Mouse (Mus musculus) heart, embryonic 13.5 days (tissue): ENCODE data around the gene Epb41l3. TPM values are rescaled to one million over a fixed set of nuclear protein-coding genes. Genes with fewer than 3 reads are reported as not detected.

Experiments used
- ATAC-seq: fragments of 200-750 bp; cut with Nextera tagmentation; 2 replicates; pipeline ENCODE4 v1.8.0; 2017; ENCODE audit warnings: moderate TSS enrichment; ENCODE audit not compliant: insufficient number of reproducible peaks, low FRiP score, low TSS enrichment; ENCODE audit errors: extremely low read depth
- H3K27ac ChIP-seq: fragments of 300-500 bp; sonication (generic); replicated peaks from 2 replicates; pipeline ENCODE4 v1.5.1; 2015; ENCODE audit warnings: moderate library complexity, mild to moderate bottlenecking, inconsistent platforms
- H3K27me3 ChIP-seq: fragments of 300-500 bp; sonication (generic); replicated peaks from 2 replicates; pipeline ENCODE4 v1.6.1; 2015; ENCODE audit warnings: mild to moderate bottlenecking, inconsistent platforms
- H3K36me3 ChIP-seq: fragments of 300-500 bp; sonication (generic); 2 replicates; pipeline ENCODE4 v1.6.1; 2015; ENCODE audit warnings: mild to moderate bottlenecking, inconsistent platforms
- H3K4me1 ChIP-seq: fragments of 300-500 bp; sonication (generic); 2 replicates; pipeline ENCODE4 v1.6.1; 2015; ENCODE audit warnings: inconsistent platforms
- H3K4me2 ChIP-seq: fragments of 300-500 bp; sonication (generic); 2 replicates; pipeline ENCODE4 v1.6.1; 2015; ENCODE audit warnings: inconsistent platforms, mild to moderate bottlenecking, moderate library complexity
- H3K4me3 ChIP-seq: fragments of 300-500 bp; sonication (generic); 2 replicates; pipeline ENCODE4 v1.5.1; 2015; ENCODE audit warnings: moderate library complexity, mild to moderate bottlenecking, inconsistent platforms
- H3K9ac ChIP-seq: fragments of 300-500 bp; sonication (generic); 2 replicates; pipeline ENCODE4 v1.6.1; 2015; ENCODE audit warnings: inconsistent platforms, mild to moderate bottlenecking, moderate library complexity
- H3K9me3 ChIP-seq: fragments of 300-500 bp; sonication (generic); 2 replicates; pipeline ENCODE4 v1.6.1; 2016; ENCODE audit warnings: inconsistent platforms
- WGBS: fragments of 180-500 bp; shearing (Covaris S2); methylation state at CpG from one replicate; pipeline ENCODE4 v1.1.7; 2015; ENCODE audit warnings: mixed read lengths; 5-methylcytosine and 5-hydroxymethylcytosine counted together
- polyA plus RNA-seq: library from polyadenylated mRNA; unstranded; fragments of >200 nt; fragmentation: Nextera tagmentation; extraction: Ambion mirVana; gene quantifications from 2 replicates; pipeline ENCODE4 v1.2.1, GENCODE M21; 2015

The Epb41l3 gene
- polyA plus RNA-seq, 1 experiment from 2014 or later, result 98.4 TPM

DNA sequence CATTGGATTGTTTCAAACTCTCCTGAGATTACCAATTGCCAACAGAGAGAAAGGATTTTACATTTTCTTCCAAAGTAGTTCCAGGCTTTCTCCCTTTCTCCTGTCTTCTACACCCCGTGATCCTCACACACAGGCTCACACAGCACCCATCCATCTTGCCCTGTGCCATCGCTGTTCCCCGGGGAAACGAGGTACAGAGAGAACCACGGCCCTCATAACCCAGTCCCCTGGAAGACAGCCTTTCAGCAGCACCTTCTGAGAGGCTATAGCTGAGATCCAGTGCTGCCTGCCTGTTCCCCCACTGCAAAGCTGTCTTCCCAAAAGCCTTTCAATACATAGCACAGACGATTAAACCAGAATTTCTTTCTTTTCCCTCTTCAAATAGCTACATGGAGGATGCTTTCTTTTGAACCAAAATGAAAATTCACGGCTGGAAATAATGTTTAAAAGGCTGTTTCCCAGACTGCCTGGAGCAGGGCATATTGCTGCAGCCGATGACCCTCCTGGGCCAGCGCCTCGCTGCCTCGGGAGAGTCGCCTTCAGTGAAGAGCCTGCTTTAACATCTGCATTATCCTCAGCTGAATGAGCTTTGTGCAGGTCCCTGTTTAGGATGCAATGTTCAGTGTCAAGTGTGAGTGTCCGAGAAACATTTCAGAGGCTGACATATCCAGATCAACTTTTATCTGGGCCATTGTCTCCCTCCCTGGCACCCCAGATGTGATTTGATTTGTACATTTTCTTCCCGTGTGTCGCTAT lies 188.5 kb downstream of the Epb41l3 start:
- WGBS, result 54% methylated on average over 15 of the region's 15 CpGs
- Histone ChIP-seq H3K4me1 (peaks cover 54% of the 10 kb centered on the region), H3K9ac (no peak overlapping the region), H3K36me3 (peaks cover 42% of the 10 kb centered on the region), H3K4me3 (no peak overlapping the region), H3K4me2 (no peak overlapping the region), H3K27ac (0 out of 2 replicates have a peak overlapping the region, but pooled peaks have one; percentile 2), H3K27me3 (no peaks in the 10 kb centered on the region), H3K9me3 (no peaks in the 10 kb centered on the region)
- no peak for ATAC-seq

- ATAC-seq, result no peak
Measured at GRCm38 (mm10) chr17:69265171-69265570, 189.7 kb downstream of the Epb41l3 start.

GRCm38 (mm10) chr17:69265759-69266463 lies 190.4 kb downstream of the Epb41l3 start:
- WGBS, result 48% methylated on average over 17 of the region's 17 CpGs
- Histone ChIP-seq H3K36me3 (peaks cover 31% of the 10 kb centered on the region), H3K4me1 (peaks cover 57% of the 10 kb centered on the region), H3K4me3 (no peak overlapping the region), H3K9me3 (no peaks in the 10 kb centered on the region), H3K4me2 (no peak overlapping the region), H3K27ac (no peak overlapping the region), H3K27me3 (no peaks in the 10 kb centered on the region), H3K9ac (no peak overlapping the region)
- no peak for ATAC-seq

More at GRCm38 (mm10) chr17:69265171-69265570, 189.7 kb downstream of the Epb41l3 start:
- Histone ChIP-seq H3K27ac (no peak overlapping the region), H3K27me3 (no peaks in the 10 kb centered on the region), H3K4me2 (no peak overlapping the region), H3K4me1 (peaks cover 57% of the 10 kb centered on the region), H3K9ac (no peak overlapping the region), H3K4me3 (no peak overlapping the region), H3K9me3 (no peaks in the 10 kb centered on the region), H3K36me3 (peaks cover 31% of the 10 kb centered on the region)
- 22% methylated on average over 4 of the region's 4 CpGs for WGBS

DNA sequence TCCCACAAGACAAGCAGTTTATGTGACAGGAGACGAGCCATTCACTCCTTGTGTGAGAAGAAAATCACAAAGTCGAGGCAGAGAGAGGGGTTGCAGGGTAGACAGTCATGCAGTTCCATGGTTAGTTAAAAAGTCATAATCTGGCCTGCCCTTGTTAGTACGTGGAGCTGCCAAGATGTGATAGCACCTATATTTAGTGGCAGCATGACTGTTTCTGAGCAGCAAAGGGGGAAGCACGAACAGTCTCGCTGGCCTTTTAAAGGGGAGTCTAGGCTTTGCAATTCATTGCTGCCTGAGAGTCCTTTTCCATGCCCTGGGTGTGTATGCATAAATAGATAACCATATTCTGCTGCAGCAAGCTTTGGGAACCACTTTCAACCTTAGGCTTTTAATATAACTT lies 191.5 kb downstream of the Epb41l3 start:
- Histone ChIP-seq H3K36me3 (peaks cover 37% of the 10 kb centered on the region), H3K4me1 (peaks cover 57% of the 10 kb centered on the region), H3K4me2 (no peak overlapping the region), H3K27me3 (no peaks in the 10 kb centered on the region), H3K9me3 (no peaks in the 10 kb centered on the region), H3K4me3 (no peak overlapping the region), H3K9ac (peak overlapping the region; percentile 28; the same call in 1 of the 2 replicates), H3K27ac (peak overlapping the region; percentile 65)
- no peak for ATAC-seq
- WGBS, result 38% methylated on average over 5 of the region's 5 CpGs

GRCm38 (mm10) chr17:69267526-69267925 lies 192.0 kb downstream of the Epb41l3 start:
- no peak for ATAC-seq
- WGBS, result 31% methylated on average over 6 of the region's 6 CpGs
- Histone ChIP-seq H3K4me2 (no peak overlapping the region), H3K36me3 (peaks cover 39% of the 10 kb centered on the region), H3K4me1 (peaks cover 57% of the 10 kb centered on the region), H3K4me3 (no peak overlapping the region), H3K27me3 (no peaks in the 10 kb centered on the region), H3K27ac (peak overlapping the region; percentile 65), H3K9ac (no peak overlapping the region), H3K9me3 (no peaks in the 10 kb centered on the region)

DNA sequence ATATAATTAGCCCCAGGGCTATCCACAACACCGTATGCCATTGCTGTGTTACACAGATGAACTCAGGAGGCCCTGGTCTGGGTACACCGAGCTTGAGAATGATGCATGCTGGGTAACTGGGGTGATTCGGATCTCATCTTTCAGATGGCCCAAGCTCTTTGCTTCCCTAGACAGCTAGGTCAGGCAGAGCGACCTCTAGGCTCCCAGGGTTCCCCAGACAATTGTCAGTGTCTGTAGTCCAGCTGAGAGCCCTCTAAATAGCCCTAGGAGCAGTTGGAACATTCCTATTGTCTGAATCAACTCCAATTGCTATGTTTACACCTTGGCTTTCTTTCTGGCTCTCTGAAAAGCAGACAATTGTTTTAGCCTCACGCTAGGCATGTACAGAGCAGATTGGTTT lies 201.9 kb downstream of the Epb41l3 start:
- no peak for ATAC-seq
- 0 out of 2 replicates have a peak, but pooled peaks cover 5% of the 10 kb centered on the region for H3K4me1 ChIP-seq
- no peak overlapping the region for H3K27ac ChIP-seq
- no peak overlapping the region for H3K4me3 ChIP-seq
- H3K9me3 ChIP-seq, result no peaks in the 10 kb centered on the region
- no peak overlapping the region for H3K4me2 ChIP-seq
- no peak overlapping the region for H3K9ac ChIP-seq
- peaks cover 78% of the 10 kb centered on the region for H3K36me3 ChIP-seq
- WGBS, result 50% methylated on average over 5 of the region's 5 CpGs
- no peaks in the 10 kb centered on the region for H3K27me3 ChIP-seq

- Histone ChIP-seq H3K4me2 (no peak overlapping the region), H3K27ac (no peak overlapping the region), H3K4me1 (no peaks in the 10 kb centered on the region), H3K9me3 (no peaks in the 10 kb centered on the region), H3K4me3 (no peak overlapping the region), H3K36me3 (peaks cover 94% of the 10 kb centered on the region), H3K27me3 (no peaks in the 10 kb centered on the region), H3K9ac (no peak overlapping the region)
- ATAC-seq, result no peak
- WGBS, result 87% methylated on average over 13 of the region's 13 CpGs
Measured at GRCm38 (mm10) chr17:69284511-69284910, 209.0 kb downstream of the Epb41l3 start.

GRCm38 (mm10) chr17:69288130-69288529 lies 212.6 kb downstream of the Epb41l3 start:
- peaks cover 80% of the 10 kb centered on the region for H3K36me3 ChIP-seq
- no peak overlapping the region for H3K4me2 ChIP-seq
- no peaks in the 10 kb centered on the region for H3K4me1 ChIP-seq
- no peak overlapping the region for H3K9ac ChIP-seq
- H3K4me3 ChIP-seq, result no peak overlapping the region
- H3K27ac ChIP-seq, result no peak overlapping the region
- no peak for ATAC-seq
- H3K27me3 ChIP-seq, result no peaks in the 10 kb centered on the region
- H3K9me3 ChIP-seq, result peaks cover 2% of the 10 kb centered on the region; the same call in 1 of the 2 replicates
- 83% methylated on average over 12 of the region's 12 CpGs for WGBS

DNA sequence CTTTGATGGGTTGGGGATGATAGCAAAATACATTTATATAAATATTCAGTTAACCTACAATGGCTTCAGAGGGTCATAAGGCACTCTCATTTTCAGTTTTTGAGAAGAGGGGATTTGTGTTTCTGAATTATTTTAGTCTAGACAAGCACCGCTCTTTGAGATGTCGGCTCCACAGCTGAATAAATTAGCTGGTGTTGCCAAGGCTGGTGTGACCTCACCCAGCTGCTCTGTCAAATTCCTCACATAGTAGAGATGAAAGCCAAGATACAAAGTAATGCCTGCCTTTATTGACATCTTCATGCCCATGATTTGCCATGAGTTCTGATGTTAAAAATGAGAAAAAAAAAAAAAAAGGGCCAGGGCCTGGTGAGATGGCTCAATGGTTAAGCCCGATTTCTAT lies 214.8 kb downstream of the Epb41l3 start:
- no peak overlapping the region for H3K4me3 ChIP-seq
- peaks cover 4% of the 10 kb centered on the region; the same call in 1 of the 2 replicates for H3K9me3 ChIP-seq
- H3K4me1 ChIP-seq, result no peaks in the 10 kb centered on the region
- H3K27me3 ChIP-seq, result no peaks in the 10 kb centered on the region
- ATAC-seq, result no peak
- WGBS, result 91% methylated on average over 3 of the region's 3 CpGs
- peaks cover 59% of the 10 kb centered on the region for H3K36me3 ChIP-seq
- no peak overlapping the region for H3K27ac ChIP-seq
- H3K9ac ChIP-seq, result no peak overlapping the region
- no peak overlapping the region for H3K4me2 ChIP-seq

DNA sequence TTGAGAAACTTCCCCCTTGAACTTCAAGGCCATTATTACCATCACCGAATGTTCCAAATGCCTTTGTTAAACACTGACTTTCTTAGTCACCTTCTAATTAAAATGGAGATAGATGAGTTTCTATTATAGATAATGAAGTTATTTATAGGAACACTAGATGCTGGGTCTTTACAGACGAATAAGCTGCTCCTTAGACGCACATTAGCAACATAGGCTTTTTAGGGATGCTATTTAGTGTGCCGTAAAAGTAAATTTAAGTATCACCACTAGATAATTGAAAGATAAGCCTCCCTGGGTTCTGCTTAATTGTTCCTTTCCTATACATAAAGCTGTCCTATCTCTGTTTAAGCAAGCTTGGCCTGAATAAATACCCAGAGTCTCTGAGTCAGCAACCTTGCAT lies 226.1 kb downstream of the Epb41l3 start:
- H3K4me1 ChIP-seq, result peaks cover 14% of the 10 kb centered on the region
- H3K27me3 ChIP-seq, result no peaks in the 10 kb centered on the region
- no peak overlapping the region for H3K4me2 ChIP-seq
- H3K27ac ChIP-seq, result no peak overlapping the region
- no peak overlapping the region for H3K9ac ChIP-seq
- H3K4me3 ChIP-seq, result no peak overlapping the region
- no peaks in the 10 kb centered on the region for H3K36me3 ChIP-seq
- H3K9me3 ChIP-seq, result no peaks in the 10 kb centered on the region
- no peak for ATAC-seq
- 60% methylated on average over 4 of the region's 4 CpGs for WGBS

- Histone ChIP-seq H3K4me3 (no peak overlapping the region), H3K9ac (no peak overlapping the region), H3K4me2 (no peak overlapping the region), H3K27me3 (no peaks in the 10 kb centered on the region), H3K27ac (no peak overlapping the region), H3K9me3 (no peaks in the 10 kb centered on the region), H3K36me3 (no peaks in the 10 kb centered on the region), H3K4me1 (peaks cover 14% of the 10 kb centered on the region)
- WGBS, result 61% methylated on average over 11 of the region's 11 CpGs
- ATAC-seq, result no peak
Measured at GRCm38 (mm10) chr17:69303579-69304274, 228.2 kb downstream of the Epb41l3 start.
